Mouse (Mus musculus) midbrain, embryonic 11.5 days (tissue): Measurements from ENCODE around the gene Tfap2a. TPM values are rescaled to one million over a fixed set of nuclear protein-coding genes. Genes with fewer than 3 reads are reported as not detected.

Experiments
- ATAC-seq: fragments of 200-750 bp; cut with Nextera tagmentation; 2 replicates; pipeline ENCODE4 v1.8.0; 2017; ENCODE audit warnings: moderate TSS enrichment, moderate library complexity; ENCODE audit not compliant: low FRiP score
- DNase-seq: peaks from one replicate; pipeline ENCODE4 v3.0.0; 2015; ENCODE audit warnings: low spot score; ENCODE audit errors: missing footprints
- H3K27ac ChIP-seq: fragments of 300-500 bp; sonication (generic); 2 replicates; pipeline ENCODE4 v1.5.1; 2014; ENCODE audit warnings: low read depth, low read length
- H3K27me3 ChIP-seq: fragments of 300-500 bp; sonication (generic); 2 replicates; pipeline ENCODE4 v1.6.1; 2014; ENCODE audit warnings: mild to moderate bottlenecking, low read length, moderate library complexity, mixed read lengths; ENCODE audit not compliant: control insufficient read depth, insufficient read depth
- H3K36me3 ChIP-seq: fragments of 300-500 bp; sonication (generic); 2 replicates; pipeline ENCODE4 v1.6.1; 2014; ENCODE audit warnings: mild to moderate bottlenecking, low read length, moderate library complexity, mixed read lengths; ENCODE audit not compliant: control insufficient read depth, insufficient read depth
- H3K4me1 ChIP-seq: fragments of 300-500 bp; sonication (generic); 2 replicates; pipeline ENCODE4 v1.6.1; 2014; ENCODE audit warnings: low read length; ENCODE audit not compliant: control insufficient read depth, insufficient read depth
- H3K4me2 ChIP-seq: fragments of 300-500 bp; sonication (generic); 2 replicates; pipeline ENCODE4 v1.6.1; 2014; ENCODE audit warnings: mild to moderate bottlenecking, moderate library complexity
- H3K4me3 ChIP-seq: fragments of 300-500 bp; sonication (generic); 2 replicates; pipeline ENCODE4 v1.5.1; 2014; ENCODE audit warnings: low read depth, low read length
- H3K9ac ChIP-seq: fragments of 300-500 bp; sonication (generic); 2 replicates; pipeline ENCODE4 v1.6.1; 2014; ENCODE audit warnings: low read length
- H3K9me3 ChIP-seq: fragments of 300-500 bp; sonication (generic); 2 replicates; pipeline ENCODE4 v1.6.1; 2016; ENCODE audit warnings: low read length; ENCODE audit not compliant: control insufficient read depth
- WGBS: fragments of 180-500 bp; shearing (Covaris S2); extraction: QIAGEN DNeasy Blood & Tissue Kit; methylation state at CpG from one replicate; pipeline ENCODE4 v1.1.7; 2014; 5-methylcytosine and 5-hydroxymethylcytosine counted together
- polyA plus RNA-seq: library from polyadenylated mRNA; unstranded; fragments of >200 nt; fragmentation: Nextera tagmentation; extraction: Ambion mirVana; gene quantifications from 2 replicates; pipeline ENCODE4 v1.2.1, GENCODE M21; 2014

The Tfap2a gene
- polyA plus RNA-seq: 3.0 and 4.7 TPM in 2 replicates

DNA sequence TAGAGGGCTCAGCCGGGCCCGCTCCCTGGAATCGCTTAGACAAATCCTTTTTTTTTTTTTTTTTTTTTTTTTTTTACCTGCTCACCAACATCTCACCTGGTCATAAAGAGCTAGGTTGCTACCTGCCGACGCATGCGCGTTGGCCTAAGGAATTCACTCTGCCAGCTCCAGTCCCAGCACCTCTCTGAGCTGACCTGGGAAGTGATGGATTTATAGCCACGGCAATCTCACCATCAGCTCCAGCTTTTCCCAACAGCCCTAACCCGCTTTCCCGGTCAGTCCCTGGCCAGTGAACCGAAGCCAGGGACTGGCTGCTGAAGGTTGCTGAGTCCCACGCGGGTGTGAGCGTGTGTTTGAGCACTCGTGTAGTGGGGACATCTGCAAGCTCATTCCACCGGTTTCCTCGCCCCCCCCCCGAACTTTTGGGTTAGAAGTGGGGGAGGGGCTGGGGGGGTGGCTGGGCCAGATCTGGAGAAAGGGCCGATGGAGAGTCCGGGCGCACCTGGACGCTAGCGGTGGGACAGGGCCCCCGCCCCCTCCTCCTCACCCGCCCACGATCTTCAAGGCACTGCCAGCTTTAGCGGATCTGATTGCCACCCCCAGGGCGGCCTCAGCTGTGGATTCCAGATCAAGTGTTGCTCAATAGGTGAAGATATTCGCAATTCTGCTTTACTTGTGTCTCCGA is at the start of gene Tfap2a:
Gene Tfap2a, minus strand, starts transcription at position 181 of the 685 bp plus-strand sequence.
- H3K27ac ChIP-seq: no peak within 1 kb of the TSS
- peak; percentile 90 for DNase-seq
- no peak within 1 kb of the TSS for H3K4me3 ChIP-seq
- no peaks in the 10 kb centered on the region for H3K9me3 ChIP-seq
- under 1% methylated on average over 29 of the region's 30 CpGs for WGBS
- no peak within 1 kb of the TSS for H3K9ac ChIP-seq
- no peak within 1 kb of the TSS for H3K4me2 ChIP-seq
- peaks cover 4% of the 10 kb centered on the region for H3K4me1 ChIP-seq
- H3K36me3 ChIP-seq: no peaks in the 10 kb centered on the region
- peaks cover 98% of the 10 kb centered on the region for H3K27me3 ChIP-seq
- peak; percentile 9; the same call in 1 of the 2 replicates for ATAC-seq

- ATAC-seq: no peak
These were observed 46.1 kb upstream of the Tfap2a start for GRCm38 (mm10) chr13:40784202-40784771.

DNA sequence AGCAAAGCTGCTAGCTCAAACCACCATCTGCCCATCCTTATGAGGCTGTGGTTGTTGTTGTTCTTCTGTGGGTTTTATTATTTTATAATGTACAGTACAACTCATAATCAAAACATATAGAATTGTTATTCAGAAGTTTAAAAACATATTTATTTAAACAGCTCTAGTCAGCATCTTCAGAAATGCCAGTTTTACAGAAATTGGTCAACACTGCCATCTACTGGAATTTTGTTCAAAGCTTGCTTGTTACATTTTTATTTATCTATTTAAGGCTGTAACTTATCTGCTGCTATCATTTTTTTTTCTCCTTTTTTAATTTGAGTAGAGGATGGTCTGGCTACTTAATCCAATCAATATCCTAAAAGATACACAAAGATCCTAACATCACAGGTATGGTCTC is 19.8 kb upstream of the Tfap2a start:
- no peaks in the 10 kb centered on the region for H3K4me1 ChIP-seq
- no peaks in the 10 kb centered on the region for H3K36me3 ChIP-seq
- no peaks in the 10 kb centered on the region for H3K9me3 ChIP-seq
- H3K27ac ChIP-seq: no peak overlapping the region
- ATAC-seq: no peak
- no peak overlapping the region for H3K9ac ChIP-seq
- no peak overlapping the region for H3K4me3 ChIP-seq
- H3K27me3 ChIP-seq: no peaks in the 10 kb centered on the region
- DNase-seq: peak; percentile 88
- no peak overlapping the region for H3K4me2 ChIP-seq

More at GRCm38 (mm10) chr13:40784202-40784771, 46.1 kb upstream of the Tfap2a start:
- 50% methylated on average over 8 of the region's 8 CpGs for WGBS
- no peak overlapping the region for H3K9ac ChIP-seq
- no peaks in the 10 kb centered on the region for H3K9me3 ChIP-seq
- no peaks in the 10 kb centered on the region for H3K36me3 ChIP-seq
- H3K27me3 ChIP-seq: no peaks in the 10 kb centered on the region
- no peak overlapping the region for H3K4me2 ChIP-seq
- no peak overlapping the region for H3K27ac ChIP-seq
- no peaks in the 10 kb centered on the region for H3K4me1 ChIP-seq
- no peak overlapping the region for H3K4me3 ChIP-seq
- DNase-seq: peak; percentile 96

GRCm38 (mm10) chr13:40756356-40756755 is 18.2 kb upstream of the Tfap2a start:
- 69% methylated on average over 7 of the region's 7 CpGs for WGBS
- DNase-seq (no peak), ATAC-seq (no peak)
- no peaks in the 10 kb centered on the region for H3K4me1 ChIP-seq
- no peak overlapping the region for H3K9ac ChIP-seq
- H3K4me3 ChIP-seq: no peak overlapping the region
- no peak overlapping the region for H3K4me2 ChIP-seq
- H3K27me3 ChIP-seq: no peaks in the 10 kb centered on the region
- no peaks in the 10 kb centered on the region for H3K36me3 ChIP-seq
- H3K27ac ChIP-seq: no peak overlapping the region
- H3K9me3 ChIP-seq: no peaks in the 10 kb centered on the region

GRCm38 (mm10) chr13:40754091-40754490 is 15.9 kb upstream of the Tfap2a start:
- H3K27ac ChIP-seq: no peak overlapping the region
- H3K9ac ChIP-seq: no peak overlapping the region
- no peaks in the 10 kb centered on the region for H3K9me3 ChIP-seq
- 91% methylated on average over 10 of the region's 10 CpGs for WGBS
- H3K4me1 ChIP-seq: no peaks in the 10 kb centered on the region
- H3K36me3 ChIP-seq: no peaks in the 10 kb centered on the region
- no peak for DNase-seq
- peaks cover 4% of the 10 kb centered on the region; the same call in 1 of the 2 replicates for H3K27me3 ChIP-seq
- H3K4me2 ChIP-seq: no peak overlapping the region
- no peak overlapping the region for H3K4me3 ChIP-seq
- no peak for ATAC-seq

- ATAC-seq: no peak
- H3K4me2 ChIP-seq: no peak overlapping the region
- H3K27ac ChIP-seq: no peak overlapping the region
- no peak overlapping the region for H3K9ac ChIP-seq
- H3K27me3 ChIP-seq: peaks cover 15% of the 10 kb centered on the region
- 87% methylated on average over 10 of the region's 10 CpGs for WGBS
- H3K4me1 ChIP-seq: no peaks in the 10 kb centered on the region
- DNase-seq: no peak
- H3K36me3 ChIP-seq: no peaks in the 10 kb centered on the region
- no peaks in the 10 kb centered on the region for H3K9me3 ChIP-seq
- no peak overlapping the region for H3K4me3 ChIP-seq
These were observed 13.7 kb upstream of the Tfap2a start for GRCm38 (mm10) chr13:40751889-40752288.

DNA sequence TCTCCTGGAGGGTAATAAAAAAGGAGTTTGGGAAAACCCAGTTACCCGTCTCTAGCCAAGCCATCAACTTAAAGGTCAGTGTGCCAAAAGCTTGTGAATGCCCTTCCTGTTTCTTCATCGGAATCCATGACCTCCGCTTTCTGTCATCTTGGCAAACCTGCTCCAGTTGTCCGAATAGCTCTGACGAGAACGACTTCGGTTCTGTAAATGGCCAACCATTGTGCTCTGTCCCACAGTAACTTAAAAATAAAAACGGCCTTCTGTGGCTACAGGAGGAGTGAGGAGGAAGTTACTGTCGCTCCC is 11.4 kb upstream of the Tfap2a start:
- ATAC-seq: no peak
- no peak overlapping the region for H3K27ac ChIP-seq
- no peak overlapping the region for H3K4me2 ChIP-seq
- H3K9ac ChIP-seq: no peak overlapping the region
- H3K36me3 ChIP-seq: no peaks in the 10 kb centered on the region
- peaks cover 35% of the 10 kb centered on the region for H3K27me3 ChIP-seq
- H3K4me1 ChIP-seq: no peaks in the 10 kb centered on the region
- no peak for DNase-seq
- 66% methylated on average over 9 of the region's 9 CpGs for WGBS
- H3K4me3 ChIP-seq: no peak overlapping the region
- no peaks in the 10 kb centered on the region; the same call in 1 of the 2 replicates for H3K9me3 ChIP-seq

- DNase-seq: peak; percentile 90
- Histone ChIP-seq H3K27me3 (peaks cover 40% of the 10 kb centered on the region), H3K4me2 (no peak overlapping the region), H3K4me1 (no peaks in the 10 kb centered on the region), H3K4me3 (no peak overlapping the region), H3K36me3 (no peaks in the 10 kb centered on the region), H3K27ac (no peak overlapping the region), H3K9me3 (no peaks in the 10 kb centered on the region; the same call in 1 of the 2 replicates), H3K9ac (no peak overlapping the region)
- 15% methylated on average over 19 of the region's 19 CpGs for WGBS
- peak; percentile 9; the same call in 1 of the 2 replicates for ATAC-seq
These were observed 10.8 kb upstream of the Tfap2a start for GRCm38 (mm10) chr13:40748785-40749602.
